Mouse (Mus musculus): ENCODE measurements around the gene Patj.

The Patj gene

GRCm38 (mm10) chr4:98508471-98509271 is 113.1 kb downstream of the Patj start:
- DNase-seq (ENCODE audit: low spot score in 2 of 2) = no peak

GRCm38 (mm10) chr4:98509939-98510338 is 114.4 kb downstream of the Patj start:
- no peak for DNase-seq (ENCODE audit: low spot score in 2 of 2)

- DNase-seq (ENCODE audit: low spot score in 2 of 2) = no peak
Measured at GRCm38 (mm10) chr4:98511296-98511695, 115.7 kb downstream of the Patj start.

- no peak for DNase-seq (ENCODE audit: low spot score in 2 of 2)
Measured at GRCm38 (mm10) chr4:98511964-98512743, 116.6 kb downstream of the Patj start.

- no peak for DNase-seq (ENCODE audit: low spot score in 2 of 2)
Measured at GRCm38 (mm10) chr4:98520492-98520891, 124.9 kb downstream of the Patj start.

GRCm38 (mm10) chr4:98524525-98524924 is 128.9 kb downstream of the Patj start:
- DNase-seq (ENCODE audit: low spot score in 2 of 2) = no peak

- DNase-seq (ENCODE audit: low spot score in 2 of 2) = no peak
Measured at GRCm38 (mm10) chr4:98535446-98535845, 139.9 kb downstream of the Patj start.

- no peak for DNase-seq (ENCODE audit: low spot score in 2 of 2)
Measured at GRCm38 (mm10) chr4:98541591-98541990, 146.0 kb downstream of the Patj start.

GRCm38 (mm10) chr4:98543001-98543400 is 147.4 kb downstream of the Patj start:
- no peak for DNase-seq (ENCODE audit: low spot score in 2 of 2)

- no peak for DNase-seq (ENCODE audit: low spot score in 2 of 2)
Measured at GRCm38 (mm10) chr4:98545376-98545775, 149.8 kb downstream of the Patj start.

GRCm38 (mm10) chr4:98546456-98547176 is 151.0 kb downstream of the Patj start:
- DNase-seq (ENCODE audit: low spot score in 2 of 2) = no peak

- no peak for DNase-seq (ENCODE audit: low spot score in 2 of 2)
Measured at GRCm38 (mm10) chr4:98549491-98549890, 153.9 kb downstream of the Patj start.

- no peak for DNase-seq (ENCODE audit: low spot score in 2 of 2)
Measured at GRCm38 (mm10) chr4:98550116-98550515, 154.5 kb downstream of the Patj start.

- no peak for DNase-seq (ENCODE audit: low spot score in 2 of 2)
Measured at GRCm38 (mm10) chr4:98555666-98556065, 160.1 kb downstream of the Patj start.

- DNase-seq (ENCODE audit: low spot score in 2 of 2) = no peak
Measured at GRCm38 (mm10) chr4:98556449-98556848, 160.9 kb downstream of the Patj start.

- no peak for DNase-seq (ENCODE audit: low spot score in 2 of 2)
Measured at GRCm38 (mm10) chr4:98557192-98557591, 161.6 kb downstream of the Patj start.

- no peak for DNase-seq (ENCODE audit: low spot score in 2 of 2)
Measured at GRCm38 (mm10) chr4:98560196-98560830, 164.7 kb downstream of the Patj start.

- no peak for DNase-seq (ENCODE audit: low spot score in 2 of 2)
Measured at GRCm38 (mm10) chr4:98563082-98563481, 167.5 kb downstream of the Patj start.

GRCm38 (mm10) chr4:98563506-98564195 is 168.1 kb downstream of the Patj start:
- DNase-seq (ENCODE audit: low spot score in 2 of 2) = no peak

- DNase-seq (ENCODE audit: low spot score in 2 of 2) = no peak
Measured at GRCm38 (mm10) chr4:98564196-98564865, 168.7 kb downstream of the Patj start.

- DNase-seq (ENCODE audit: low spot score in 2 of 2) = no peak
Measured at GRCm38 (mm10) chr4:98566741-98567140, 171.2 kb downstream of the Patj start.

All from spleen, postnatal 36 days (tissue).